Mouse (Mus musculus) layer of hippocampus, postnatal 10 days (tissue): ENCODE results near the gene Sdhc. TPM values are rescaled to one million over a fixed set of nuclear protein-coding genes. Genes with fewer than 3 reads are reported as not detected.
"Not testable (repeated sequence)": the region's sequence is repeated elsewhere in the genome, so short reads cannot be mapped to it uniquely, and the experiment has no call there.

Source experiments
- DNase-seq, 2 experiments: peaks; one replicate each; pipeline ENCODE4 v3.0.0; 2021; ENCODE audit warnings: low spot score in 2 of 2
- total RNA-seq, 2 experiments: library from RNA; stranded (reverse); gene quantifications; 2 replicates each; pipeline ENCODE4 v1.2.3; 2021

Sdhc gene
- total RNA-seq, 2 experiments from 2014 or later: 223 to 233 TPM

GRCm38 (mm10) chr1:171169913-171170312 lies 19.5 kb upstream of the Sdhc start:
- DNase-seq: no peak

- DNase-seq: no peak
Observed at GRCm38 (mm10) chr1:171168906-171169305, 18.5 kb upstream of the Sdhc start.

- no peak for DNase-seq
Observed at GRCm38 (mm10) chr1:171165629-171166345, 15.4 kb upstream of the Sdhc start.

- no peak for DNase-seq
Observed at GRCm38 (mm10) chr1:171164258-171164657, 13.9 kb upstream of the Sdhc start.

DNA sequence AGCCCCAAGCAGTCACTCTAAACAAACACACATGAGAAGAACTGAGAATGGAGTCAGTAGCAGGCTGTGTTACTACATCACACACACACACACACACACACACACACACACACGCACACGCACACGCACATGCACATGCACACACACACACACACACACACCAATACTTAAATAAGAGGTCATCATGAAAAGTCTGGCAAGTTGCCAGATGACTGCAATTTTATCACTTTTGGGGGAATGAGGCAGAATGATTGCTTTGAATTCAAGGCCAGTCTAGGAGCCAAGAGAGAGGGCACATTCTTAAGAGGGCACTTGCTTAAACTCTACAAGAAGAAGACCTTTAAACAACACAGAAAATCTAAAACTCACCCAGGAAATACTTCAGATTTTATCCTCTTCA lies 12.1 kb upstream of the Sdhc start:
- no peak for DNase-seq

- no peak for DNase-seq
Observed at GRCm38 (mm10) chr1:171159485-171159975, 9.1 kb upstream of the Sdhc start.

DNA sequence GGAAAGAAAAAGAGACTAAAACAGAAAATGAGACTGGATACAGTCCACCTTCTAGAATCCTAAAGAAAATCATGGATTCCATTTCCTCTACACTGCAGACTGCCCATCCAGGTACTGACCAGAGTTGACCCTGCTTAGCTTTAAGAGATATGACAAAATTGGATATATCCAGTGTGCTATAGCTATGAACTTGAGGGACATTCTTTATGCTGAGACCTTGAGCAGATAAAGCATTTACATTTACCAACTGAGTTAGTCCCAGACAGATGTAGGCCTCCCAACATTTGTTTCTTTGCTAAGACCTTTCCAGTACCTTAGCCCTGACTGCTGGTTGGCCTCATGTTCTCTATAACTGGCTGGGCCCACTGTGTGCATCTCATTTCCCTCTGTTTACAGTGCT lies 7.6 kb upstream of the Sdhc start:
- DNase-seq: no peak

- no peak for DNase-seq
Observed at GRCm38 (mm10) chr1:171156644-171157043, 6.2 kb upstream of the Sdhc start.

DNA sequence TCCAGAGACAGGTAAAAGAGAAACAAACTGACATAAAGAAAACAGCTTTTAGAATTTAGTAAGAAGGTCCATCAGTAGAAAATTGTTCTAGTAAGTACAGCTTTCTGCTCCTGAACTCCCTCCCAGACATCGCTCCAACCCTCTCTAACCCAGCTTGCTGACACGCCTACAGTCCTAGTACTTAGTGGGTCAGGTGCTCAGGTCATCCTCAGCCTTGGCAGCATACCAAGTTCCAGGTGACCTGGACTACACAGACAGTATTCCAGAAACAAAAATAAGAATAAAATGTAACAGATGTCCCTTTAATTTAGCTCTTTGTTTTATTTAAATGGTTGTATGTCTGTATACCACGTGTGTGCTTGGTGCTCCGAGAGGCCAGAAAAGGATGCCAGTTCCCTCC lies 1.6 kb upstream of the Sdhc start:
- DNase-seq: no peak

GRCm38 (mm10) chr1:171150838-171151391 lies 512 bp upstream of the Sdhc start:
- DNase-seq: peak; percentile 19 to 37

- DNase-seq: not testable (repeated sequence)
Observed at GRCm38 (mm10) chr1:171142981-171143380, 7.4 kb downstream of the Sdhc start.

DNA sequence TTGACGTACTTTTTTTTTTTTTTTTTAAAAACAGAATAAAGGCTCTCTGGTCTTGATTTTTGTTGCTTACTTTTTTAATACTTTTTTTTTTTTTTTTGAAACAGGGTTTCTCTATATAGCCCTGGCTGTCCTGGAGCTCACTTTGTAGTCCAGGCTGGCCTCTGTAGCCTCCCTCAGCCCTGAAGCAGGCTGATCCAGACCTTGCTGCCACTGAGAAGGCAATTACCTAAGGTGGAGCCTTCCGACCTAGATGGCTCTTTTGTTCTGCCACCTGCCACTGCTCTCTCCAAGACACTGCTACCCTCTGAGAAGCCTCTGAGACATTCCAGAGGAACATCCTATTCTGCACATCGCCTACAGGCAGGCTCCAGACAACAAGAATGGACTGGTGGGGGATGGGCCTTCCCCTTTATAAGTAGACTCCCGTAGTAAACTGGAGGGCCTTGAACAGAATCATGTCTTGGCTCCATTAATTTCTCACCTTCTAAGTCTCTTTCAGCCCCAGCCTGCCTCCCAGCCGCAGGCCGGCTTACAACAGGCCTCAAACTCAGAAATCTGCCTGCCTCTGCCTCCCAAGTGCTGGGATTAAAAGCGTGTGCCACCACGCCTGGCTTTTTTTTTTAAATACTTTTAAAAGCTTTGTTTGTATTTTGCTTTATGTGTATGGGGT lies 12.8 kb downstream of the Sdhc start:
- DNase-seq: not testable (repeated sequence)

GRCm38 (mm10) chr1:171135600-171135999 lies 14.8 kb downstream of the Sdhc start:
- DNase-seq: no peak

DNA sequence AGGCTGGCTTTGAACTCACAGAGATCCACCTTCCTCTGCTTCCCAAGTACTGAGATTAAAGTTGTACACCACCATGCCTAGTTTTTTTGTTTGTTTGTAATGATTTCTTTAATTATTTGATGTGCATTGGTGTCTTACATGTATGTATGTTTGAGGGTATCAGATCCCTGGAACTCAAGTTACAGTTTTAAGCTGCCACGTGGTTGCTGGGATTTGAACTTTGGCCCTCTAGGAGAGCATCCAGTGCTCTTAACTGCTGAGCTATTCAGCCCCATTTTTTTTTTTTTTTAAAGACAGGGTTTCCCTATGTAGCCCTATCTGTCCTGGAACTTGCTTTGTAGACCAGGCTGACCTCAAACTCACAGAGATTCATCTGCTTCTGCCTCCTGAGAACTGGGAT lies 19.4 kb downstream of the Sdhc start:
- DNase-seq: no peak

GRCm38 (mm10) chr1:171129251-171129650 lies 21.2 kb downstream of the Sdhc start:
- peak in 1 of 2 experiments; percentile 20 for DNase-seq

- no peak for DNase-seq
Observed at GRCm38 (mm10) chr1:171124398-171124797, 26.0 kb downstream of the Sdhc start.

DNA sequence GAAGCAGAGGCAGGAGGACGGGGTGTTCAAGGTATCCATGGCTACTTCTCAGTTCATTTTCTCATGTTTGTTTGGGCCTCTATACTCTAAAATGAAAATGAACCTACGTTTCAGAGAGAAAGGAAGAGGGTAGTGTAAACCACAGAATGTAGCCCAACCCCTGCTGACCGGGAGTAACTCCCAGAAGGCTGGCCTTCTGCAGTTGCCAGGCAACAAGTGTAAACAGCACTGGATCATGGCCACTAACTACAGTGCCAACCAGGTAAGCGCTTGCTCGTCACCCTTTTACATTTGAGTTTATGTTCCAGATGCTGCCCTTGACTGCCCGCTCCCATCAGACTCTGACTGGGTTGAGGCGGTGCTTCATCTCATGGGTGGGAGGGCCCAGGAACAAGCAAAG lies 27.5 kb downstream of the Sdhc start:
- DNase-seq: no peak

DNA sequence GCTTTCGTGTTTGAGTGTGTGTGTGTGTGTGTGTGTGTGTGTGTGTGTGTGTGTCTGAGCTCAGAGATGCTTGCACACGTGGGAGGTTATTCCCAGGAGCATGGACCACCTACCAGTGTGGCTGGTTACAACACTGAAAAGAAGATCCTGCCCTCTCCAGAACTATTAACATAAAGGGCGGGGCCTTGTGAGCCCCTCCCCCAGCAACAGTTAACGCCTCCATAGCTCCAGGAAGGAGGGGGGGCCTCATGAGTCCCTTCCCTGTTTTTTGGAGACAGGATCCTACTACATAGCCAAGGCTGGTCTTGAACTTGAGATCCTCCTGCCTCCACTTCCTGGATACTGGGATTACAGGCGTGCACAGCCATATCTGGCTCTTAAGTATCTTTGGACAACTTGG lies 28.6 kb downstream of the Sdhc start:
- DNase-seq: no peak

- no peak for DNase-seq
Observed at GRCm38 (mm10) chr1:171120893-171121292, 29.5 kb downstream of the Sdhc start.

GRCm38 (mm10) chr1:171119405-171119804 lies 31.0 kb downstream of the Sdhc start:
- DNase-seq: no peak

GRCm38 (mm10) chr1:171118996-171119395 lies 31.4 kb downstream of the Sdhc start:
- no peak for DNase-seq

GRCm38 (mm10) chr1:171118269-171118684 lies 32.1 kb downstream of the Sdhc start:
- DNase-seq: peak; percentile 62 to 63
